Mouse (Mus musculus) large intestine, adult 2 months (tissue): ENCODE data around the gene Fam172a. TPM values are rescaled to one million over a fixed set of nuclear protein-coding genes. Genes with fewer than 3 reads are reported as not detected.
"Not testable (repeated sequence)": the region's sequence is repeated elsewhere in the genome, so short reads cannot be mapped to it uniquely, and the experiment has no call there.

ENCODE experiments used
- DNase-seq: peaks from one replicate; pipeline ENCODE4 v3.0.0-alpha.2; 2012; ENCODE audit warnings: low read depth, low spot score
- WGBS: fragments of 180-500 bp; shearing (Covaris S2); methylation state at CpG from one replicate; pipeline ENCODE4 v1.1.7; 2018; 5-methylcytosine and 5-hydroxymethylcytosine counted together
- polyA plus RNA-seq: library from polyadenylated mRNA; depleted of rRNA; stranded (reverse); fragments of >200 nt; gene quantifications from 2 replicates; pipeline ENCODE4 v1.2.3, GENCODE M21; 2012; rRNA removed

Gene Fam172a
- 2.1 and 3.0 TPM in 2 replicates for polyA plus RNA-seq

DNA sequence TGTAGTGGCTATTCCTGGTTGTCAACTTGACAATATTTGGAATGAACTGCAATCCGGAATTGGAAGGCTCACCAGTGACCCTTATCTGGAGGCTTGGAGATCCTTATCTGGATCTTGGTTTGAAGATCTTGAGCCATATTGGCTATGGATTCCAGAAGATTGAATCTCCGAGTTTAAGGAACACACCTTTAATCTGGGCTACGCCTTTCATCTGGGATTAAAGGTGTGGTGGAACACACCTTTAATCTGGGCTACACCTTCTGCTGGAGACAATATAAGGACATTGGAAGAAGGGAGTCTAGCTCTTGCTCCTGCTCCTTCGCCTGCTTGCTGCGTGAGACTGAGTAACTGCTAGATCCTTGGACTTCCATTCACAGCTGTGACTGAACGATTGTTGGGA is at the start of gene Fam172a:
TSS of gene Fam172a (plus strand) at position 301 of the 400 bp plus-strand sequence.
- not testable (repeated sequence) for DNase-seq
- no CpG with 5 or more reads among the region's 6 CpGs for WGBS

DNA sequence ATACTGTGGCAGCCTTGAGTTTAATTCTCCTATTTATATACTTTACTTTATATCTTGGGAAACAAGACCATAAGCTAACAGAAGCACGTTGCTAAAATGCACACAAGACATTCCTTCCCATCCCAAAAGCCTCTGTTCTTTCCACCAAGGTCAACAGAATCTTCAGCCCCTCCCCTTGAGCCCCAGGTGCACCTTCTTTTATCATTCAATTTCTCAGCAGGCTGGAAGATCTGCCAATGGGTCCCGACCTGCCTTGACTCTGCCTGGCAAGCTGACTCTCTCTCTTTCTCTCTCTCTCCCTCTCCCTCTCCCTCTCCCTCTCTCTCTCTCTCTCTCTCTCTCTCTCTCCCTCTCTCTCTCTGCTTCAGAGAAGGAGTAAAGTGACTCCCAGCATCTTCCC is 13.2 kb upstream of the Fam172a start:
- no peak for DNase-seq
- WGBS, result 10% methylated on average over 2 of the region's 2 CpGs

DNA sequence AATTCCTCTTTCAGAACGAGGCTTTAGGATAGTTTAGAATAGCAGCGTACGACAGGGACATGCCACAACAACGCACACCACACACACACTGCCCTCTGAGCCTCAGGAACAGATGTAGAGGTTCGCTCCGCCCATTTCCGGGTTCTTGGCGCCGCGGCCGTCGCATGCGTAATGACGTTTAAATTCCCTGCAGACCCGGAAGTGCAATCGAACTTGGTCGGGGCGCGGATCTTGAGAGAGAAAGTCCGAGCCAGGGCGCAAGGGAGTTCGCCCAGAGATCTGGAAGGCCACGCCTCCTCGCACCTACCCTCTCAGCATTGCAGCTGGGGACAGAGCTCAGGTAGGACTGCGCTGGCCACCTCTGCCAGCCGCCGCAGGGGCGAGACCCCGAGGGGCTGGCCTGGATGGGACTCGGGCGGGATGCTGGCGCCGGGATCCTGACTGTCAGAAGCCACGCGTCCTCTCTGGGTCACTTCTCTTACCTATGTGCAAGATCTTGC is 6.7 kb downstream of the Fam172a start:
- under 1% methylated on average over 35 of the region's 35 CpGs for WGBS
- peak; percentile 86 for DNase-seq

DNA sequence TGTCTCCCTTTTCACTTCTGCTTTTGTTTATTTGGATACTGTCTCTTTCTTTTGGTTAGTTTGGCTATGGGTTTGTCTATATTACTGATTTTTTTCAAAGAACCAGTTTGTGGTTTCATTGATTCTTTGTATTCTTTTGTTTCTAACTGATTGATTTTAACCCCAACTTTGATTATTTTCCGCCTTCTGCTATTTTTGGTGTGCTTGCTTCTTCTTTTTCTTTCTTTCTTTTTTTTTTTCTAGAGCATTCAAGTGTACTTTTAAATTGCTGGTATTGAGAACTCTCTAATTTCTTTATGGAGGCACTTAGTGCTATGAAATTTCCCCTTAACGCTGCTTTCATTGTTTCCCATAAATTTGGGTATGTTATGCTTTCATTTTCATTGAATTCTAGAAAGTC is 15.7 kb downstream of the Fam172a start:
- WGBS, result 76% methylated on average over 2 of the region's 2 CpGs
- DNase-seq, result no peak

DNA sequence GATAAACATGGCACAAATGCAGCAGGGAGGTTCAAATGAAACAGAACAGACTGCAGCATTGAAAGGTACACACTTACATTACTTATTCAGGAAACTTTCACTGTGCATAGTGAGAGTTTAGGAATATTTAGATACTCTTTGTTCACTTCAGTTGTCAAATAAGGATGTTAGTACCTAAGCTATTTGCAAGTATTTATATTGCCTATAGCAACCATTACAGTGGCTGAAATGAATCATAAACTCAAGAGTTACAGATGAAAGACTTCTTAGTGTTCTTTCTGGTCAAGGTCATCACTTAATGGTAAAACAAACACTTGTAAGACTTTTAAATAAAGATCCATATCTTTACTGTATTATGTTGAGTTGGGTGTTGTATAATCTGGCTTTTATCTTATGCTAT is 41.0 kb downstream of the Fam172a start:
- no peak for DNase-seq

DNA sequence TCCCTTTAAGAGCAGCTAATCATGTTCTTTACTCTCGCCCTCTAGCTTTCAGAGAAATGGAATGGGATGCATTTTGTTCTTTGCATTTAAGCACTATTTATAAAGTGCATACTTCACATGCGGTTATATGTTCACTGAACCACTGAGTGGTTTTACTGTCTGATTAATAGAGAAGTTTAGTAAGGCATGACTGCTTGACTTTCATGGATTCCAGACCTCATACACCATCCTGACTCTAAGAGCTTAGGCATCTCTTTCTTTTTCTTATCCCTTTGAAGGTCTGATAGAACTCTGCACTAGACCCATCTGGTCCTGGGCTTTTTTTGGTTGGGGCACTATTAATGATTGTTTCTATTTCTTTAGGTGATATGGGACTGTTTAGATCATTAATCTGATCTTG is 75.8 kb downstream of the Fam172a start:
- DNase-seq, result no peak
- WGBS, result 84% methylated on average over 2 of the region's 2 CpGs

GRCm38 (mm10) chr13:77807341-77807740 is 105.5 kb downstream of the Fam172a start:
- 91% methylated on average over 2 of the region's 2 CpGs for WGBS
- not testable (repeated sequence) for DNase-seq

DNA sequence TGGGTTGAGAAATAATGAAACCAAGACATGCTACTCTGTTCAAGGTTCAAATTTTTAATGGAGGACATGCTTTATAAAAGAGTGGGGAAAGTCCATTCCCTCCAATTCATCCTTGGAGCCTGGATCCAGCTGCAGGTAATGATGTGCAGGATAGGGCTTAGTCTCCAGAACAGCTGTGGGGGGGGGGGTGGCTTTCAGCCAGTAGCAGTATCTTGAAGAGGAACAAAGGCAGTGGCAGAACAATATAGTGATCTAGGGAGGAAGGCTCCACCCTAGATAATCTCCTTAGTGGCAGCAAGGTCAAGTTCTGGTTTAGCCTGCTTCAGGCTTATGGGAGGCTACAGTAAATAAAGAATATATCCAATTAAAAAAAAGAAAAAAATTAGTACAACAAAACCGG is 108.6 kb downstream of the Fam172a start:
- DNase-seq, result no peak
- WGBS, result 64% methylated on average over 1 of the region's 1 CpGs

DNA sequence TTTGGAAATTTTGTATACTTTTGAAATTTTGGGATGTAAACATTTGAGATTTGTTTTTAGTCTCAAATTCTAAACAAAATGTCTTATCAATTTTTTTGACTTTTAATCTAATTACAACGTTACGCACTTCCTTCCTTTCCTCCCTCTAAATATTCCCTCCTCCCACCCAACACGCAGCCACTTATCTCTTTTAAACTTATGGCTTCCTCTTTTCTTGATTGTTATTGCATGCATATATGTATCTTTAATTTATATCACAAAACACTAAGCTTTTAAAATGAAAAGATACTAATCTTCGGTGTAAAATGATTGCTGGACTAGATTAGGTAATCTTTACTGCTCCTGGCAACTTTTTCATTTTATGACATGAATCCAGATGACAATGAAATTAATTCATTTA is 124.3 kb downstream of the Fam172a start:
- WGBS, result 85% methylated on average over 4 of the region's 4 CpGs
- no peak for DNase-seq

DNA sequence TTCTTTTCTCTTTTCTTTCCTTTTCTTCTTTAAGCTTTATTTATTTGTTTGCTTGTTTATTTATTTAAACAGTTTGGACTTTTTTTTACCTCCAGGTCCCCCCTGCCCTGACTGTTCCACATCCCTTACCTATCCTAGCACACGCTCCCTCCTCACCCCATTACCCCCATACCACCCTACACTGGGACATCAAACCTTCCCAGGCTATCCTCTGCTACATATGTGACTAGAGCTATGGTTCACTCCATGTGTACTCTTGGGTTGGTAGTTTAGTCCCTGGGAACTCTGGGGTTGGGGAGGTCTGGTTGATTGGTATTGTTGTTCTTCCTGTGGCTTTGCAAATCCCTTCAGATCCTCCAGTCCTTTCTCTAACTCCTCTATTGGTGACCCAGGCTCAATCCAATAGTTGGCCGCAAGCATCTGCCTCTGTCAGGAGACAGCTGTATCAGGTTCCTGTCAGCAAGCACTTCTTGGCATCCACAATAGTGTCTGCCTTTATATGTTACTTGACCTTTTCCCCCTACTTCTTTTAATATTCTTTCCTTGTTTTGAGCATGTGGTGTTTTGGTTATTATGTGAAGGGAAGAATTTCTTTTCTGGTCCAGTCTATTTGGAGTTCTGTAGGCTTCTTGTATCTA is 141.3 kb downstream of the Fam172a start:
- DNase-seq, result no peak
- 97% methylated on average over 2 of the region's 2 CpGs for WGBS

DNA sequence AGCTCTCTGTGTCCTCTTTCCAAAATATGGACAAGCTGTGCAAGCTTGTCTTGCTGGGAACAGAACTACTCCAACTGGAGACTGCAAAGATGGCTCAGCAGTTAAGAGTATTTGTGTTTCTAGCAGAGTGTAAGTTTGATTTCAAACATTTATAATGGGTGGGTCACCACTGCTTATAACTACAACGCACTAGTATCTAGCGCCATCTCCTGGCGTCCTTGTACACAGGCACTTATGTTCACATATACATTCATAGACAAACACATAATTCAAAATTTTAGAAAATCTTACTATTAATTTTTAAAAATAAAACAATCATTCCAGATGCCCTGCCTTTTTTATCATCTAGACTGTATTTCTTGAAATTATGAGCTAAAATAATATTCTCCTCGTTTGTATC is 147.0 kb downstream of the Fam172a start:
- WGBS, result 89% methylated on average over 4 of the region's 4 CpGs
- DNase-seq, result no peak

DNA sequence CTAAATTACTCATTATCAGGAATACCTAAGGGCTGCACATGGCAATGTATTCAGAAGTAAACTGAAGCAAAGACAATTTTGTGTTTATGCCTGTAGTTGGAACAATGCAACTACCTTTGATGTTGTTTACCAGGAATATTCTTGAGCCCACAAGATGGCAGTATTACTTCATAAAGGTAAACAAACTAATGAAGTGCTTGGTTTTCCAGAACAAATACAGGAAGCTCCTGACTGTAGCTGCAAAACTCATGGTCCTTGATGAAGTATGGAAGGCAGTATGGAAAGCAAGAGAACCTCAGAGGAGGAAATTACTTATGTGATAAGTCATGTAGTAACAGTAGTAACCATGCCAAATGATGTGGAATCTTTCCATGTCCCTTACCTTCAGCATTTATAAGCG is 163.0 kb downstream of the Fam172a start:
- DNase-seq, result no peak
- WGBS, result 96% methylated on average over 1 of the region's 1 CpGs

DNA sequence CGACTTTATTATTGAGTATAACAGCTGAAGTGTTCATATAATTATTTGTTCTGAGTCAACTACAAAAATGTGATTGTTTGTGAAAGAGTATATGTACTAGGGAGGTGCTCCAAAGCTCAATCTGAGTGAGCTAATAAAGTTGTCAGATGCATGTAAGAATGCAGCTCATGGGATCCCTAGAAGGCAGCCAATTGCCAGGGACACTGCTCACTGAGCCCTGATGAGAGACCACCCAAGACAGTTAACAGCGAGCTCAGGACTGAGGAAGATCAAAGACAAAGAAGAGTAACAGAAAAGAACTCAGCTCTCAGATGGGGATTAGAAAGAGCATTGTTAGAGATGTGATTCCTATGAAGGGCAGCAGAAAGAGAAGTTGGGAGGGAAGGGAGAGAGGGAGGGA is 166.5 kb downstream of the Fam172a start:
- WGBS, result 49% methylated on average over 2 of the region's 2 CpGs
- no peak for DNase-seq

DNA sequence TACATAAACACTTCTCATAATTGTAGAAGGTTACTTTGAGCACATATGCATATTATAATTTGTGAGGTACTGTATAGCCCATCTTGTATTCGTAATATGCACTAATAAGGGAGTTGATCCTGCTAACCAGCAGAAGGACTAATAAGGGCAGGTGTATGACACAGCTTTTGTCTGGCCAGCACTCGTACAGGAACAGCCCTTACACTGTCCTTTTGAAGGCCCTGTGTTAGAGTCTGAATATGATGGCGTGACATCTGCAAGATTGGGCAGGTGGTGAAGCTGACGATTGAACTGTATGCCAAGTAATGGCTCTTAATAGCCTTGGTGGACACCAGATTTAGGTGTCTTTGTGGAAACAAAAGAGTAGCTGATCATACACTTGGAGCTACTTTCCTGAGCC is 176.3 kb downstream of the Fam172a start:
- 55% methylated on average over 4 of the region's 4 CpGs for WGBS
- no peak for DNase-seq

DNA sequence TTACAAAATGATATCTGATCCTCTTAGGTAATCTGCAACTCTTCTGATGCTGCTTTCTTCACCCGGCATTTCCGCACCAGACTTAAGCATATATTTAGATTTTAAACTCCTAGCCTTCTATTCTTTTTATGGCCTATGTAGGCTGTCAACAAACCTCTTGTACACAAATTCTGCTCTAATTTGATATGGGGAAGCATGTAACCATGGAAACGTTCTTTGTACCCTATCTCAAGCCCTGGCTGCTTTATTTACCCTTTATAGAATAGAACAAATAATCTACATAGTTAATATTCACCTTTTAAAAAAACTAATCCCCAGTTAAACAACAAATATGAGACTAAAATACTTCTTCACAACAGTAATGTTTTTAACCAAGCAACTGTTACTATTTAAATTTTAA is 176.7 kb downstream of the Fam172a start:
- no peak for DNase-seq
- WGBS, result 40% methylated on average over 3 of the region's 3 CpGs

GRCm38 (mm10) chr13:77897619-77898018 is 195.8 kb downstream of the Fam172a start:
- no peak for DNase-seq
- WGBS, result 63% methylated on average over 2 of the region's 2 CpGs

- 78% methylated on average over 6 of the region's 6 CpGs for WGBS
- no peak for DNase-seq
Measured at GRCm38 (mm10) chr13:77898066-77898796, 196.4 kb downstream of the Fam172a start.

GRCm38 (mm10) chr13:77899725-77900124 is 197.9 kb downstream of the Fam172a start:
- 63% methylated on average over 1 of the region's 1 CpGs for WGBS
- no peak for DNase-seq

- no peak for DNase-seq
Measured at GRCm38 (mm10) chr13:77900843-77901242, 199.0 kb downstream of the Fam172a start.

- WGBS, result 78% methylated on average over 2 of the region's 2 CpGs
- DNase-seq, result no peak
Measured at GRCm38 (mm10) chr13:77909184-77909583, 207.4 kb downstream of the Fam172a start.

- no peak for DNase-seq
- WGBS, result 81% methylated on average over 2 of the region's 2 CpGs
Measured at GRCm38 (mm10) chr13:77922834-77923233, 221.0 kb downstream of the Fam172a start.
